Mouse (Mus musculus) megakaryocyte-erythroid progenitor cell, adult 5 weeks (primary cell): ENCODE measurements around the gene Nlrp10. TPM values are rescaled to one million over a fixed set of nuclear protein-coding genes. Genes with fewer than 3 reads are reported as not detected.

ENCODE experiments used
- polyA plus RNA-seq: library from polyadenylated mRNA; stranded (reverse); fragments of >175 nt; gene quantifications from 2 replicates; pipeline ENCODE4 v1.2.3, GENCODE M21; 2012

The Nlrp10 gene
- polyA plus RNA-seq: 0.13 and 0.15 TPM in 2 replicates

GRCm38 (mm10) chr7:108929726-108930393, at the start of gene Nlrp10:
Gene Nlrp10, minus strand, starts transcription at chr7:108930178.

GRCm38 (mm10) chr7:108950312-108950761, 20.4 kb upstream of the Nlrp10 start, which contains the start of gene Tub:
Gene Tub, plus strand, starts transcription at chr7:108950338.

GRCm38 (mm10) chr7:108933794-108934731, 4.1 kb upstream of the Nlrp10 start, which contains the start of gene Eif3f:
Gene Eif3f, plus strand, starts transcription at chr7:108934417.

GRCm38 (mm10) chr7:108894320-108894719, 35.7 kb downstream of the Nlrp10 start, which contains the start of gene Olfr519:
Gene Olfr519, minus strand, starts transcription at chr7:108894420.

GRCm38 (mm10) chr7:108884906-108885305, 45.1 kb downstream of the Nlrp10 start, which contains the start of gene Olfr518:
Gene Olfr518, minus strand, starts transcription at chr7:108885006.

DNA sequence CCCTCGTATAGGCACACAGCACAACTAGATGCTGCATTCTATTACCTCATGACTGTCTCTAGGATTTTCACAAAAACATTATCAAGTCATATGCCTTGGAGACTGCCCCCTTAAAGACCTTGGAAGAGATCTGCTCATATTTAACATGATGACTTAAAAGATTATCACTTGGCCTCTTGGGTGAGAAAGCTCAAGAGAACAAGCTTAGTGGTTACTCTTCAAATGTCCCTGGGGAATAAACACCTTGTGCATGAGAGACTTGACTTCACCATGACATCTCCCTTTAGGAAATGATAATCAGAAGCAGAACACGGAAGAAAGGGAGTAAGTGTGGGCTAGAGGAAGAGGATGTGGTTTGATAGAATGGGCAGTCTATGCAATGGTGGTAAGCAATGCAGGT, 57.7 kb downstream of the Nlrp10 start, which contains the start of gene Olfr517:
Gene Olfr517, minus strand, starts transcription at position 101 of the 400 bp plus-strand sequence.

Other genes with a start within 250 kb of the Nlrp10 start
- not detected in 2 replicates for gene Olfr512, start 216.9 kb downstream of the Nlrp10 start, polyA plus RNA-seq
- gene Olfr513, start 179.2 kb downstream of the Nlrp10 start, polyA plus RNA-seq: not detected in 2 replicates
- not detected in 2 replicates for gene Olfr514, start 104.2 kb downstream of the Nlrp10 start, polyA plus RNA-seq
- gene Olfr516, start 79.6 kb downstream of the Nlrp10 start, polyA plus RNA-seq: not detected in 2 replicates
- not detected in 2 replicates for gene Olfr517, start 57.8 kb downstream of the Nlrp10 start, polyA plus RNA-seq
- not detected in 2 replicates for gene Olfr518, start 45.2 kb downstream of the Nlrp10 start, polyA plus RNA-seq
- not detected in 2 replicates for gene Olfr519, start 35.8 kb downstream of the Nlrp10 start, polyA plus RNA-seq
- gene Eif3f, start 4.2 kb upstream of the Nlrp10 start, polyA plus RNA-seq: 565 and 621 TPM in 2 replicates
- 0.01 TPM in 1 of 2 replicates, not detected in the other for gene Tub, start 20.2 kb upstream of the Nlrp10 start, polyA plus RNA-seq
- gene Ric3, start 153.2 kb upstream of the Nlrp10 start, polyA plus RNA-seq: 0.89 and 0.95 TPM in 2 replicates
- gene Lmo1, start 245.0 kb upstream of the Nlrp10 start, polyA plus RNA-seq: 25.7 and 45.9 TPM in 2 replicates